ENCODE assay signal across 18 mouse cellular contexts in the genomic region with DNA sequence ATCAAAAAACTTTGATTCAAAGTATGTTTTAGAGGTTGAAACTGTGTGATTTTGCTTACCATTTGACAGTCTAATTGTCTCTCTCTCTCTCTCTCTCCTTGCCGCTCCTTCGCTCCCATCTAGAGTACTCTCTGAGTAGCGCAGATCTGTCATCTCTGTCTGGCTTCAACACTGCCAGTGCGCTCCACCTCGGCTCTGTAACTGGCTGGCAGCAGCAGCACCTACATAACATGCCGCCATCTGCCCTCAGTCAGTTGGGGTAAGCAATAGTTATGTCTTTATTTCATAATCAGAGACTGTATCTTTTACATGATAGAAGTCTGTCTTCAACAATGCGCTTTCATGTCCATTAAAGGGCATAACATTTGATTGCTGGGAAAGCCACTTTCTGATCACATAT.
A peak's percentile ranks its signal among the peaks of the same experiment; 100 is the strongest.
DNase-seq lines count a peak whose midpoint lies in the region; ATAC-seq lines count a peak whose summit lies in the region.
"Had no signal": no experiment of that assay in that cellular context is flagged by ENCODE, and none has a peak within 500 bp of the region (broad histone marks: within the 10 kb centered on the region; RNA-seq: fewer than 3 reads in every experiment).

No protein-coding gene starts in this region.

- no peaks in the 10 kb centered on the region for H3K36me3 ChIP-seq in embryonic facial prominence, embryonic 11.5 days (replicated peaks; ENCODE audit: control insufficient read depth, insufficient read depth, low read depth, low read length)
- no peaks in the 10 kb centered on the region for H3K36me3 ChIP-seq in embryonic facial prominence, embryonic 10.5 days (replicated peaks)
- H3K36me3 ChIP-seq: hindbrain, embryonic 15.5 days; midbrain, embryonic 12.5 days; neural tube, embryonic 12.5 days had no signal

- WGBS in embryonic facial prominence, embryonic 11.5 days = 75% methylated on average over 7 of the region's 7 CpGs
- 81% methylated on average over 7 of the region's 7 CpGs for WGBS in embryonic facial prominence, embryonic 10.5 days

- no peaks in the 10 kb centered on the region for H3K27me3 ChIP-seq in embryonic facial prominence, embryonic 11.5 days (ENCODE audit: control insufficient read depth, insufficient read depth, low read length)
- H3K27me3 ChIP-seq in embryonic facial prominence, embryonic 10.5 days (replicated peaks; ENCODE audit: low read depth, poor library complexity, severe bottlenecking) = no peaks in the 10 kb centered on the region; the same call in 1 of the 2 replicates
- H3K27me3 ChIP-seq: hindbrain, embryonic 15.5 days; limb, embryonic 15.5 days; neural tube, embryonic 12.5 days had no signal

- ATAC-seq in embryonic facial prominence, embryonic 11.5 days (replicated peaks; ENCODE audit: insufficient number of reproducible peaks, low FRiP score, low TSS enrichment, low read depth) = no peak
- ATAC-seq: liver, postnatal 0 days; Patski had no signal

- no peak overlapping the region for H3K9ac ChIP-seq in embryonic facial prominence, embryonic 11.5 days (replicated peaks; ENCODE audit: low read length)
- H3K9ac ChIP-seq: hindbrain, embryonic 15.5 days; limb, embryonic 15.5 days; liver, postnatal 0 days; midbrain, embryonic 12.5 days; neural tube, embryonic 12.5 days had no signal

- no peak overlapping the region for H3K4me3 ChIP-seq in embryonic facial prominence, embryonic 11.5 days (ENCODE audit: low read depth, low read length)
- no peak overlapping the region for H3K4me3 ChIP-seq in embryonic facial prominence, embryonic 10.5 days
- H3K4me3 ChIP-seq: hindbrain, embryonic 15.5 days; limb, embryonic 15.5 days; midbrain, embryonic 12.5 days; neural tube, embryonic 12.5 days had no signal

- no peaks in the 10 kb centered on the region for H3K4me1 ChIP-seq in embryonic facial prominence, embryonic 11.5 days (ENCODE audit: control insufficient read depth, insufficient read depth, low read length)
- no peaks in the 10 kb centered on the region for H3K4me1 ChIP-seq in embryonic facial prominence, embryonic 10.5 days
- H3K4me1 ChIP-seq: limb, embryonic 15.5 days; neural tube, embryonic 12.5 days had no signal

- H3K27ac ChIP-seq in embryonic facial prominence, embryonic 11.5 days (replicated peaks; ENCODE audit: low read depth, low read length) = no peak overlapping the region
- H3K27ac ChIP-seq in embryonic facial prominence, embryonic 10.5 days (replicated peaks) = no peak overlapping the region
- H3K27ac ChIP-seq: hindbrain, embryonic 15.5 days; limb, embryonic 15.5 days; midbrain, embryonic 12.5 days; neural tube, embryonic 12.5 days; stomach, postnatal 0 days had no signal

- H3K9me3 ChIP-seq in embryonic facial prominence, embryonic 11.5 days (replicated peaks; ENCODE audit: control insufficient read depth, low read length) = no peaks in the 10 kb centered on the region
- no peaks in the 10 kb centered on the region for H3K9me3 ChIP-seq in embryonic facial prominence, embryonic 10.5 days
- H3K9me3 ChIP-seq: hindbrain, embryonic 15.5 days; limb, embryonic 15.5 days; midbrain, embryonic 12.5 days; neural tube, embryonic 12.5 days had no signal

- peak; percentile 7 for DNase-seq in embryonic facial prominence, embryonic 11.5 days (ENCODE audit: low spot score)
- DNase-seq in embryonic facial prominence, embryonic 10.5 days (ENCODE audit: low spot score) = no peak
- DNase-seq in layer of hippocampus, adult 9-11 months = peak; percentile 65
- no peak for DNase-seq in layer of hippocampus, adult 8-10 months (ENCODE audit: low spot score in 2 of 2)
- DNase-seq in right cerebral cortex, postnatal 10 days (ENCODE audit: low spot score in 2 of 2) = peak; percentile 55 to 69
- DNase-seq in right cerebral cortex, postnatal 4 days = no peak
- no peak for DNase-seq in urinary bladder, postnatal 25 days (ENCODE audit: low spot score)
- DNase-seq: adrenal gland, postnatal 36 days; B cell, adult 2 months; kidney, adult 11 months; liver, postnatal 0 days; thymus, postnatal 25 days had no signal

- no peak overlapping the region for H3K4me2 ChIP-seq in embryonic facial prominence, embryonic 11.5 days (ENCODE audit: low read depth, low read length)
- H3K4me2 ChIP-seq: hindbrain, embryonic 15.5 days; limb, embryonic 15.5 days; midbrain, embryonic 12.5 days; neural tube, embryonic 12.5 days had no signal

Comparison
In these comparisons a context has a peak if more than half of its experiments do, and no peak if none do; other contexts are left out.
1. DNase-seq: peak in embryonic facial prominence, embryonic 11.5 days (single experiment), layer of hippocampus, adult 9-11 months (single experiment) and right cerebral cortex, postnatal 10 days (2 of 2); none in embryonic facial prominence, embryonic 10.5 days (single experiment), layer of hippocampus, adult 8-10 months (0 of 2), right cerebral cortex, postnatal 4 days (single experiment) and urinary bladder, postnatal 25 days (single experiment).